Mouse (Mus musculus) bone marrow, adult 2 months (tissue): Measurements from ENCODE around the gene Dnal1.

ENCODE experiments used
- CTCF ChIP-seq: fragments of 200-500 bp; IDR thresholded peaks from 2 replicates; pipeline ENCODE4 v1.5.1; 2011; ENCODE audit warnings: low read length, control low read depth; ENCODE audit not compliant: control insufficient read depth, insufficient read depth
- POLR2A ChIP-seq: fragments of 200-500 bp; IDR thresholded peaks from 2 replicates; pipeline ENCODE4 v1.6.1; 2011; ENCODE audit warnings: low read depth, mild to moderate bottlenecking, control low read depth, low read length, borderline replicate concordance; ENCODE audit not compliant: control insufficient read depth

DNA sequence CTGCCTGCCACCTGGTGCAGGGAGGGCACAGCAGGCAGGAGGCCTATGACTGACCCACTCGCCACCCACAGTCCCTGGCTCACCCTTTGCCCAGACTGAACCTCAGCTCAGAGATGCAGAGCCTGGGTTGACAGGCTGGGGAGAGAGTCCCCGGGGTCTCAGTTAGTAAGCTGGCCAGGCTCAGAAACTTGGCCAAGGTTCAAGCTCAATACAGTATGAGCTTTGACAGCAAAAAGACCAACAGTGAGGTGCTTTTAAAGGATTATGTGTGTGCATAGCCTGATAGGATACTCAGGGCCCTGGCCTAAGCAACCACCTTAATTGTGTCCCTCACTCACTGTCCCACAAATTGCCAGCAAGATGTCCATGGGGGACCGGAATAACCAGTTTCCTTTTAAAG lies 65.9 kb downstream of the Dnal1 start:
- TF ChIP-seq POLR2A (no peak), CTCF (no peak)
